Mouse (Mus musculus): ENCODE data around the gene Ghr. TPM values are rescaled to one million over a fixed set of nuclear protein-coding genes. Genes with fewer than 3 reads are reported as not detected.

Gene Ghr
- polyA plus RNA-seq, 1 experiment from 2014 or later, result 96.4 TPM

DNA sequence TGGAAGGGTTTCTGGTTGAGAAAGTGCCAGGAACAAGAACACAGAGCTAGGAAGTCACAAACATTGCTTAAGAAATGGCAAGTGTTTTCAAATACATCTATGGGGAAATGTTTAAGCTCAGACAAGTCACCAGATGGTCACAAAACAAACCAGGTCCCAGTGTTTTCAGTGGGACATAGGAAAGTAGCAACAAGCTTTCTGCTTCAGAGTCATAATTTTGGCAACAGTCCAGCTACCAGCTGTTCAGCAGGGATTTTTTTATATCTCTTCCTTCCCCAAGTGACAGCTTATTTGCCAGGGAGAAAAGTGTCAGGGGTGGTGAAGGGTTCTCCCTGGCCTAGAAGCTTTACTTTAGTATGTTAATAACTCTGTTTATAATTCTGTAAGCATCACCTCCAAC, 270.4 kb downstream of the Ghr start:
- ATAC-seq (peak; percentile 73), DNase-seq (ENCODE audit: low spot score) (peak; percentile 82)
- Histone ChIP-seq H3K36me3 (ENCODE audit: insufficient read depth, low read length) (no peaks in the 10 kb centered on the region), H3K4me3 (ENCODE audit: low read depth, low read length) (no peak overlapping the region), H3K4me2 (replicated peaks; ENCODE audit: low read depth, low read length) (no peak overlapping the region), H3K9me3 (ENCODE audit: low read length) (no peaks in the 10 kb centered on the region), H3K9ac (replicated peaks; ENCODE audit: low read depth) (no peak overlapping the region), H3K27me3 (replicated peaks; ENCODE audit: insufficient read depth, low read length) (no peaks in the 10 kb centered on the region), H3K4me1 (ENCODE audit: insufficient read depth, low read depth, low read length) (no peaks in the 10 kb centered on the region; the same call in 1 of the 2 replicates), H3K27ac (ENCODE audit: low read length) (peak overlapping the region; percentile 32; the same call in 1 of the 2 replicates)
- TF ChIP-seq EP300 (IDR thresholded peaks at IDR 0.05) (peak; percentile 65), CTCF (IDR thresholded peaks at IDR 0.05) (no peak)

DNA sequence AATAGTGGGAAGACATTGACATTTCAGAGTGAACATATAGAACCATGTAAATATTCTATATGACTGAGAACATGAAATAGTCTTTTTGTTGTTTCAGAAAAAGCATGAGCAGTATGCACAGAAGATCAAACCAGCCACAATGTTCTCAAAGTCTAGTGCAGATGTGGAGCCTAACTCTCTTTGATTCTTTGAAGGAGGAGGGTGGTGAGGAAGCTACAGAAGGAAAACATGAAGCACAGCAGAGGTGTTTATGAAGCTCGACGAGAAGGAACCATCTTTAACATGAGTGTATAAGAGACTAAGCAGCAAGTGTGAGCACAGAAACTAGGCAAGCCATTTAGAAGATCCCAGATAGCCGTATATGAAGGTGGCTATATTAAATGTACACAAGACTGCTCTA, 273.4 kb downstream of the Ghr start:
- Histone ChIP-seq H3K27me3 (replicated peaks; ENCODE audit: insufficient read depth, low read length) (no peaks in the 10 kb centered on the region), H3K36me3 (ENCODE audit: insufficient read depth, low read length) (no peaks in the 10 kb centered on the region), H3K27ac (ENCODE audit: low read length) (no peak overlapping the region), H3K4me3 (ENCODE audit: low read depth, low read length) (no peak overlapping the region), H3K9me3 (ENCODE audit: low read length) (no peaks in the 10 kb centered on the region), H3K4me2 (replicated peaks; ENCODE audit: low read depth, low read length) (no peak overlapping the region), H3K9ac (replicated peaks; ENCODE audit: low read depth) (no peak overlapping the region), H3K4me1 (ENCODE audit: insufficient read depth, low read depth, low read length) (no peaks in the 10 kb centered on the region)
- ATAC-seq, result no peak
- DNase-seq (ENCODE audit: low spot score), result no peak
- no peak for TF ChIP-seq CTCF (IDR thresholded peaks at IDR 0.05)
- TF ChIP-seq EP300 (IDR thresholded peaks at IDR 0.05), result no peak
- WGBS, result 80% methylated on average over 3 of the region's 3 CpGs

DNA sequence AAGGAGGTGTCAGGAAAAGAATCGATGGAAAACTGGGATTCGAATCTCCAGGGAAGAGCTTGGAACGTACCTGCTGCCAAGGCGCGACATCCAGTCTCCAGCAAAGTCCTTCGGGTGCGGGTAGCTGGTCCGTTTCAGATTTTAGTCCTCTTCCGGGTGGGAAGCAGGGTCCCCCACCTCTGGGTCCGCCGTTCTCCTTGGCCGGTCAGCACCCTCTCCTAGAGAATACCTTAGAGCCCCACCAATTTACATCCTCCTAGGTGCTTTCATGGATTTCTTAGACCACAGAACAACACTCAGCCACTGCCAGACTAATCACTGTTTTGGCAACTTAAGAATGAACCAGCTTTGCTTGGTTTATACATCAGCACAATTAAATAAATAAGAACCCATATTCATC, 279.9 kb downstream of the Ghr start, which contains the start of gene Ccdc152:
Gene Ccdc152, minus strand, starts transcription at position 101 of the 400 bp plus-strand sequence.
- DNase-seq (ENCODE audit: low spot score), result no peak
- TF ChIP-seq EP300 (IDR thresholded peaks at IDR 0.05) (no peak), CTCF (IDR thresholded peaks at IDR 0.05) (no peak)
- WGBS, result 86% methylated on average over 12 of the region's 12 CpGs

DNA sequence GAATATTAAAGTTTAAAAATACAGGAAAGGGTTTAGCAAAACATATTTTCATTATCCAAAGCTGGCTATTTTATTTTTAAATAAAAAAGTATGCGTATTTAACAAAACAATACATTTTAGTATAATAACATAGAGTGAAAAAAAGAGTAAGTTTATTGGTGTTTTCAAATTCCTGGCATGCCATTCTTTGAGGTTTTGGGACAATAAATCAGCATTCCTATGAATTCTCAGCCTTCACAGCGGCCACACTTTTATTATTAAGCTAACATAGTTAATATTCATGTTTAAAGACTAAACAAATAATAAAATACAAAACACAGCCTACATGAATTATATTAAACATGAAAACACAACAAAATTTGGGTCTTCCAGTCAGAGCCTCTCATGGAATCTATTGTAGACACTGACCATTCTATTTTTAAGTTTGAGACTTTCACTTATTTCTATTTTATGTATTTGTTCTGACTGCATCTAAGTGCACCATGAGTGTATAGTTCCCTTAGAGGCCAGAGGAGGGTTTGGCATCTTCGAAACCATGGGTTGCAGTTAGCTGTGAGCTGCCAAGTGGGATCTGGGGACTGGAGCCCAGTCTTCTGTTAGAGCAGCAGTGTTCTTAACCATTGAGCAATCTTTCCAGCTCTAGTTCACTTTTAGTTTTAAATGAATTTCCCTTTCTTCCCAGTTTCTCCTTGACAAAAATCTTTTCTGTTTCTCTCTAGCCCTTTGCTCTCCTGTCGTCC, 282.8 kb downstream of the Ghr start:
- no peak overlapping the region for H3K4me2 ChIP-seq (replicated peaks; ENCODE audit: low read depth, low read length)
- no peaks in the 10 kb centered on the region for H3K9me3 ChIP-seq (ENCODE audit: low read length)
- no peak overlapping the region for H3K4me3 ChIP-seq (ENCODE audit: low read depth, low read length)
- H3K27ac ChIP-seq (ENCODE audit: low read length), result no peak overlapping the region
- WGBS, result 73% methylated on average over 4 of the region's 4 CpGs
- no peak overlapping the region for H3K9ac ChIP-seq (replicated peaks; ENCODE audit: low read depth)
- no peak for TF ChIP-seq EP300 (IDR thresholded peaks at IDR 0.05)
- TF ChIP-seq CTCF (IDR thresholded peaks at IDR 0.05), result no peak
- H3K36me3 ChIP-seq (ENCODE audit: insufficient read depth, low read length), result no peaks in the 10 kb centered on the region
- H3K27me3 ChIP-seq (replicated peaks; ENCODE audit: insufficient read depth, low read length), result no peaks in the 10 kb centered on the region
- DNase-seq (ENCODE audit: low spot score) (no peak), ATAC-seq (no peak)
- H3K4me1 ChIP-seq (ENCODE audit: insufficient read depth, low read depth, low read length), result no peaks in the 10 kb centered on the region

More for the DNA sequence above, 279.9 kb downstream of the Ghr start, which contains the start of gene Ccdc152:
- no peak within 1 kb of the TSS for H3K4me3 ChIP-seq (ENCODE audit: low read depth, low read length)
- no peak within 1 kb of the TSS for H3K4me2 ChIP-seq (replicated peaks; ENCODE audit: low read depth, low read length)
- ATAC-seq, result no peak
- no peaks in the 10 kb centered on the region for H3K4me1 ChIP-seq (ENCODE audit: insufficient read depth, low read depth, low read length)
- no peaks in the 10 kb centered on the region for H3K27me3 ChIP-seq (replicated peaks; ENCODE audit: insufficient read depth, low read length)
- no peak within 1 kb of the TSS for H3K9ac ChIP-seq (replicated peaks; ENCODE audit: low read depth)
- H3K9me3 ChIP-seq (ENCODE audit: low read length), result no peaks in the 10 kb centered on the region
- no peak within 1 kb of the TSS for H3K27ac ChIP-seq (ENCODE audit: low read length)
- no peaks in the 10 kb centered on the region for H3K36me3 ChIP-seq (ENCODE audit: insufficient read depth, low read length)

DNA sequence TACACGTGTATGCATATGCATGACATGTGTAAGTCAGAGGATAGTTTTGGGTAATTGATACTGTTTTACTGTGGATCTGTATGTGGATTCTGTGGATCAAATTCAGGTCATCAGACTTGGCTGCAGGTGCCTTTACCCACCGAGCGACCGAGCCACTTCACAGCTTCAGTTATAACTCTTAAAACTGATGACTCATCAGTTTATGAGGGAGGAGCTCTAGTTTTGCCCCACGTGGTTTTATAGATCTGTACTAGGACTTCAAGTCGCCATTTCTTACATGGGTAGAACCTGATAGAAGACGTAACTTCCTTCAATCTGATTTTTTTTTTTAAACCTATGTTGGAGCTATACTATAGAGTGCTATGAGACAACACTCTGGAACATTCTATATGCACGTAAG, 285.7 kb downstream of the Ghr start:
- Histone ChIP-seq H3K9ac (replicated peaks; ENCODE audit: low read depth) (no peak overlapping the region), H3K4me1 (ENCODE audit: insufficient read depth, low read depth, low read length) (no peaks in the 10 kb centered on the region), H3K36me3 (ENCODE audit: insufficient read depth, low read length) (no peaks in the 10 kb centered on the region), H3K4me2 (replicated peaks; ENCODE audit: low read depth, low read length) (no peak overlapping the region), H3K9me3 (ENCODE audit: low read length) (no peaks in the 10 kb centered on the region), H3K27me3 (replicated peaks; ENCODE audit: insufficient read depth, low read length) (no peaks in the 10 kb centered on the region), H3K4me3 (ENCODE audit: low read depth, low read length) (no peak overlapping the region), H3K27ac (ENCODE audit: low read length) (no peak overlapping the region)
- TF ChIP-seq CTCF (IDR thresholded peaks at IDR 0.05), result no peak
- TF ChIP-seq EP300 (IDR thresholded peaks at IDR 0.05), result no peak
- DNase-seq (ENCODE audit: low spot score), result no peak
- ATAC-seq, result no peak
- WGBS, result 70% methylated on average over 8 of the region's 8 CpGs

DNA sequence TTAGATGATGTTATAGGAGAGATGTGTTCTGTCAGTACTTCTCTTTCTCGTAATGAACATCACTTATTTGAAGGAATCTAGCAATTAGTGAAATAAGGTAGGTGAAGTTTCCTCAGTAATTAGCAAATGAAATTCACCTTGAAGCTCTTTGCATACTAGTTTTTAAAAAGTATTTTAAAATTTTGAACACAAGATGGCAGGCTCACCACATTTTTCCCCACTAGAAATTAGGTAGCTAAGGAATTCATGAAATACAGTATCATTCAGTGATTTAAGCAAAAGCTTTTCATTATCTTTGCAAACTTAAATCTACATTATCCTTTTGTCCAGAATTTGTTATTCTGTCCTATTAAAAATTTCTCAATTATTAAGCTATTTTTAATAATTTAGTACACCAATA, 287.3 kb downstream of the Ghr start:
- H3K4me1 ChIP-seq (ENCODE audit: insufficient read depth, low read depth, low read length), result no peaks in the 10 kb centered on the region
- H3K9ac ChIP-seq (replicated peaks; ENCODE audit: low read depth), result no peak overlapping the region
- no peaks in the 10 kb centered on the region for H3K36me3 ChIP-seq (ENCODE audit: insufficient read depth, low read length)
- H3K9me3 ChIP-seq (ENCODE audit: low read length), result no peaks in the 10 kb centered on the region
- H3K27ac ChIP-seq (ENCODE audit: low read length), result no peak overlapping the region
- H3K27me3 ChIP-seq (replicated peaks; ENCODE audit: insufficient read depth, low read length), result no peaks in the 10 kb centered on the region
- H3K4me3 ChIP-seq (ENCODE audit: low read depth, low read length), result no peak overlapping the region
- WGBS, result 71% methylated on average over 1 of the region's 1 CpGs
- no peak for TF ChIP-seq EP300 (IDR thresholded peaks at IDR 0.05)
- TF ChIP-seq CTCF (IDR thresholded peaks at IDR 0.05), result peak; percentile 53
- DNase-seq (ENCODE audit: low spot score), result peak; percentile 44
- no peak for ATAC-seq
- no peak overlapping the region for H3K4me2 ChIP-seq (replicated peaks; ENCODE audit: low read depth, low read length)

Data from lung, postnatal 0 days (tissue).